Mouse (Mus musculus) G1E (cell line): ENCODE data around the gene H2-Aa. TPM values are rescaled to one million over a fixed set of nuclear protein-coding genes. Genes with fewer than 3 reads are reported as not detected.

ENCODE experiments used
- ATAC-seq: 2 replicates; pipeline ENCODE4 v1.8.0; 2016; ENCODE audit warnings: mild to moderate bottlenecking; ENCODE audit not compliant: insufficient number of reproducible peaks, poor library complexity, low FRiP score, severe bottlenecking; ENCODE audit errors: extremely low read depth
- DNase-seq: peaks from one replicate; pipeline ENCODE4 v3.0.0; 2012; ENCODE audit warnings: low spot score
- H3K27me3 ChIP-seq: 2 replicates; pipeline ENCODE4 v1.6.1; 2012; ENCODE audit warnings: mild to moderate bottlenecking, low read length, inconsistent platforms; ENCODE audit not compliant: insufficient read depth
- H3K36me3 ChIP-seq: replicated peaks from 2 replicates; pipeline ENCODE3; 2012; ENCODE audit warnings: mild to moderate bottlenecking, inconsistent platforms
- H3K4me1 ChIP-seq: 2 replicates; pipeline ENCODE4 v1.6.1; 2012; ENCODE audit warnings: low read depth, low read length, inconsistent platforms, mixed read lengths; ENCODE audit not compliant: insufficient read depth
- H3K4me3 ChIP-seq: 2 replicates; pipeline ENCODE4 v1.5.1; 2012; ENCODE audit warnings: low read depth, mild to moderate bottlenecking, inconsistent platforms, low read length, moderate library complexity, mixed read lengths
- H3K9me3 ChIP-seq: replicated peaks from 2 replicates; pipeline ENCODE4 v1.6.1; 2012; ENCODE audit warnings: inconsistent platforms
- CTCF ChIP-seq: IDR thresholded peaks from 2 replicates; pipeline ENCODE4 v1.5.1; 2012; ENCODE audit warnings: low read depth, low read length, inconsistent platforms, mixed read lengths
- GATA1 ChIP-seq: IDR thresholded peaks from 2 replicates; pipeline ENCODE4 v1.6.1; 2012; ENCODE audit warnings: borderline replicate concordance, low read length, inconsistent platforms, mixed read lengths
- GATA2 ChIP-seq: IDR thresholded peaks from 2 replicates; pipeline ENCODE4 v1.6.1; 2012; ENCODE audit warnings: low read depth, low read length, inconsistent platforms, borderline replicate concordance
- POLR2AphosphoS5 ChIP-seq: IDR thresholded peaks from 2 replicates; pipeline ENCODE4 v1.6.1; 2012; ENCODE audit warnings: low read depth, low read length, inconsistent platforms; ENCODE audit not compliant: insufficient replicate concordance
- TAL1 ChIP-seq: conservative IDR thresholded peaks from 2 replicates; pipeline ENCODE4 v1.6.1; 2012; ENCODE audit warnings: low read depth, low read length, inconsistent platforms, mixed read lengths
- polyA plus RNA-seq: library from polyadenylated mRNA; stranded (reverse); fragments of >175 nt; gene quantifications from 2 replicates; pipeline ENCODE4 v1.2.3, GENCODE M21; 2012
- total RNA-seq, 2 experiments: library from RNA; stranded (forward) in 1 of 2; stranded (reverse) in 1 of 2; fragments of 200-1000 nt in 1 of 2; fragments of >200 nt in 1 of 2; fragmentation: Nextera tagmentation in 1 of 2; gene quantifications; 2 replicates each; pipeline ENCODE4 v1.2.3; 2014 to 2017

H2-Aa gene
- total and polyA plus RNA-seq, 3 experiments = not detected

- Histone ChIP-seq H3K27me3 (peaks cover 19% of the 10 kb centered on the region), H3K9me3 (no peaks in the 10 kb centered on the region), H3K4me1 (no peaks in the 10 kb centered on the region), H3K4me3 (no peak overlapping the region), H3K36me3 (no peaks in the 10 kb centered on the region)
- ATAC-seq = no peak
- TF ChIP-seq TAL1 (no peak), GATA2 (no peak), GATA1 (no peak), POLR2AphosphoS5 (no peak), CTCF (no peak)
- DNase-seq = no peak
Measured at GRCm38 (mm10) chr17:34249361-34249760, 38.3 kb downstream of the H2-Aa start.

DNA sequence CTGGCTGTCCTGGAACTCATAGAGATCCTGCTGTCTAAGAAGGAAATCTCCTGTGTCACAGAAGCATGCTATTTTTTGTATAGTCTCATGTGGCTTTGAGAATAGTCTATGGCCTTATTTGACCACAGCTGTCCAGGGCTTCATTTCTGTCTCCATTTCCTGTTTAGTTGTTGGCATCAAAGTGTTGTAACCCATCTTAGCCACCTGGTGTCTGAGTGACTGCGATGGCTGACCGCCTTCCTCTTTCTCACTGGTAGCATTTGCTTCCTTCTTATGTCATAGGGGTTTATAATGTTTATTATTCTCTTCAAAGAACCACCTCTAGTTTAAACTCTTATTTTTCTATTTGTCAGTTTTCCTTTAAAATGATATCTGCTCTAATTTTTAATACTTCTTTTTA, 38.9 kb downstream of the H2-Aa start:
- Histone ChIP-seq H3K36me3 (no peaks in the 10 kb centered on the region), H3K4me1 (no peaks in the 10 kb centered on the region), H3K27me3 (peaks cover 22% of the 10 kb centered on the region), H3K9me3 (no peaks in the 10 kb centered on the region), H3K4me3 (no peak overlapping the region)
- TF ChIP-seq GATA2 (no peak), POLR2AphosphoS5 (no peak), GATA1 (no peak), TAL1 (no peak), CTCF (no peak)
- no peak for DNase-seq
- ATAC-seq = no peak

- Histone ChIP-seq H3K4me1 (no peaks in the 10 kb centered on the region), H3K4me3 (no peak overlapping the region), H3K9me3 (no peaks in the 10 kb centered on the region), H3K36me3 (no peaks in the 10 kb centered on the region), H3K27me3 (peaks cover 21% of the 10 kb centered on the region)
- no peak for TF ChIP-seq GATA2
- no peak for TF ChIP-seq POLR2AphosphoS5
- TF ChIP-seq GATA1 = no peak
- no peak for TF ChIP-seq TAL1
- no peak for TF ChIP-seq CTCF
- ATAC-seq (no peak), DNase-seq (no peak)
Measured at GRCm38 (mm10) chr17:34247047-34247446, 40.6 kb downstream of the H2-Aa start.

DNA sequence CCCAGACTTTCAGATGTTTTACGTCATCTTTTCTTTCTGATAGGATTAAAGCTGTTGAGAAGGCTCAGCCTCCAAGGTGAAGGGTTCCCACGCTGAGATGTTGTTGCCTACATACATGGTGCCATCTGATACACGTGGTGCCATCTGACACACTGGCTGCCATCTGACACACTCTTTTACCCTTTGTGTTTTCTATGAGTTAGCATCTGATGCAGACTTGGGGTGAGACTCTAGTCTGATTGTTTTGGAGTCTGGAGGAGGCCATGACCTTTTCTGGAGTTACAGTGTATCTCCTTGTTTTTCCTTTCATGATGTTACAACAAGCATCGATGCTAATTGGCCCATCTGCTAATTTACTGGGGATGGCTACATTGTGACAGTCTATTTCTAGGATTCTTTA, 43.0 kb downstream of the H2-Aa start:
- Histone ChIP-seq H3K36me3 (no peaks in the 10 kb centered on the region), H3K4me3 (no peak overlapping the region), H3K27me3 (peaks cover 18% of the 10 kb centered on the region), H3K9me3 (peaks cover 3% of the 10 kb centered on the region), H3K4me1 (no peaks in the 10 kb centered on the region)
- TF ChIP-seq GATA1 (no peak), GATA2 (no peak), TAL1 (no peak), POLR2AphosphoS5 (no peak), CTCF (no peak)
- DNase-seq (no peak), ATAC-seq (no peak)

DNA sequence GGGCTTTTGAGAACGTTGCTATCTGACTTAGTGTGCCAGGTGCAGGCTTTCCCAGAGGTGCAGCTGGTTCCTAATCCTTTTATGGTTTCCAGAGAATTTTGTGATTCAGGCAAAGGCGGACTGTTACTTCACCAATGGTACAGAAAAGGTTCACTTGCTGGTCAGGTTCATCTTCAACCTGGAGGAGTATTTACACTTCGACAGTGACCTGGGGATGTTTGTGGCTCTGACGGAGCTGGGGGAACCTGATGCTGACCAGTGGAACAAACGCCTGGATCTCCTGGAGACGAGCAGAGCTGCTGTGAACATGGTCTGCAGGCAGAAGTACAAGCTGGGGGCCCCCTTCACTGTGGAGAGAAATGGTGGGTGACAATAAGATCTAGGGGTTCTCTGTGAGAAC, 46.7 kb downstream of the H2-Aa start:
- H3K4me1 ChIP-seq = no peaks in the 10 kb centered on the region
- H3K9me3 ChIP-seq = peaks cover 3% of the 10 kb centered on the region
- H3K36me3 ChIP-seq = no peaks in the 10 kb centered on the region
- DNase-seq = no peak
- no peak for ATAC-seq
- no peak overlapping the region for H3K4me3 ChIP-seq
- H3K27me3 ChIP-seq = peaks cover 9% of the 10 kb centered on the region
- TF ChIP-seq POLR2AphosphoS5 (no peak), GATA2 (no peak), TAL1 (no peak), GATA1 (no peak), CTCF (no peak)

DNA sequence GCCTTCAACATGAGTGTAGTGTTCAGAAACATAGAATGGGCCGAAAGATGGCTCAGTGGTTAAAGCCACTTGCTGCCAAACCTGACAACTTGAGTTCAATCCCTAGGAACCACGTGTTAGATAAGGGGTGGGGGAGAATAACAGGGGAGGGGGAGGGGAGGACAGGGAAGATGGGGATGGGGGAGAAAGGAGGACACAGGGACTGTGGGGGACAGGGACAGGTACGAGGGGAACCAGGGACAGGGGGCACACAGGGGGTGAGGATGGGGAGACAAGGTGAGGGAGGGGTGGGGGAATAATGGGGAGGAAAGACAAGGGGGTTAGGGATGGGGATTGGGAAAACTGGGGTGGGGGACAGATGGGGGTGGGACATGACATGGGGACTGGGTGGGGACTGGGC, 47.3 kb downstream of the H2-Aa start:
- peaks cover 7% of the 10 kb centered on the region for H3K27me3 ChIP-seq
- H3K9me3 ChIP-seq = peaks cover 3% of the 10 kb centered on the region
- no peaks in the 10 kb centered on the region for H3K4me1 ChIP-seq
- no peak for ATAC-seq
- no peak for TF ChIP-seq POLR2AphosphoS5
- no peak for DNase-seq
- no peaks in the 10 kb centered on the region for H3K36me3 ChIP-seq
- H3K4me3 ChIP-seq = no peak overlapping the region

DNA sequence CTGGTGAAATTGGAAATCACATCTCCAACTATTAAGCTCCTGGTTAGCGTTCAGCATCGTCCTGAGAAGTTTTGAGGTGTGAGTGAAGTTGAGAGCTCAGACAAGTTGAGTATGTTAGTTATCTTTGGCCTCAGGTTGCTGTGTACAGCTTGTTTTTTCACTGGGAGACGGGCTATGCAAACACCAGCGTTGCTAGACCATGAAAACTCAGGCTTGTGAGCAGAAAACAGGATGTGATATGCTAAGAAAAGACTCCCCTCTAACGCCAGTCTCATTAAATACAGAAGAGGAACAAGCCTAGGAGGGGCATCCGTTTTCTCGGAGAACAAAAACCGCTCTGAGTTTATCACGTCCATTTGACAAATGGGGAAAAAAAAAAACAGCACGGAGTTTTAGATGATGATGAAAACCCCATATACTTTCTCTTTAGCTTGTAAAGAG, 48.0 kb downstream of the H2-Aa start:
- ATAC-seq (no peak), DNase-seq (no peak)
- TF ChIP-seq POLR2AphosphoS5 (no peak), CTCF (no peak), TAL1 (no peak), GATA1 (no peak), GATA2 (no peak)
- no peak overlapping the region for H3K4me3 ChIP-seq
- peaks cover 3% of the 10 kb centered on the region for H3K9me3 ChIP-seq
- H3K36me3 ChIP-seq = no peaks in the 10 kb centered on the region
- H3K4me1 ChIP-seq = no peaks in the 10 kb centered on the region
- peaks cover 6% of the 10 kb centered on the region for H3K27me3 ChIP-seq
